Mouse (Mus musculus) ZHBTc4 (cell line): Measurements from ENCODE around the gene Fam3b.

Source experiments
- DNase-seq: peaks from one replicate; pipeline ENCODE4 v3.0.0-alpha.2; 2011; ENCODE audit warnings: low read depth, low spot score

Gene Fam3b

DNA sequence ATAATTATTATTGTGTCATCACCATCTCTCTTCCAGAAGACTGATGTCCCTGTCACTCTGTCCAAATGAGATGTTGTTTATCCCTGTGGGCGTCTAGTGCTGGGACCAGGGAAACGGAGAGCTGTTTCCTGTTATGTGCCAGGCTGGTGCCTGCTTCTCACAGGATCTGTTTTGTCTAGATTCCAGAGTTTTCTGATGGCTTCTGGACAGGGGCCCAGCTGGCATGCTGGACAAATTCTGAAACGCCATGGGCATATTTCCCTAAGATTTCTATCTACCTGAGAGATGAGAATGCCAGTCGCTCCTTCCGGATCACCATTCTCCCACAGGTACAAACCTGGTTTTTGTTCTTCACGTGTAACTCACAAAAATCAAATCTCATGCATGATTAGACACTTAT lies 92.9 kb downstream of the Fam3b start:
- no peak for DNase-seq
